Mouse (Mus musculus): ENCODE results near the gene Gpr180. TPM values are rescaled to one million over a fixed set of nuclear protein-coding genes. Genes with fewer than 3 reads are reported as not detected.

Gpr180 gene
- polyA plus RNA-seq, 1 experiment from 2014 or later: 29.9 TPM

Other genes starting within 250 kb of the Gpr180 start
- 12.1 and 13.1 TPM in 2 replicates for gene Dct, start 84.9 kb upstream of the Gpr180 start, polyA plus RNA-seq (2016; fragmentation: Nextera tagmentation; extraction: Ambion mirVana)
- gene Tgds, start 4.4 kb upstream of the Gpr180 start, polyA plus RNA-seq (2016; fragmentation: Nextera tagmentation; extraction: Ambion mirVana): 24.7 and 26.9 TPM in 2 replicates
- gene Sox21, start 99.9 kb downstream of the Gpr180 start, polyA plus RNA-seq (2016; fragmentation: Nextera tagmentation; extraction: Ambion mirVana): 21.2 and 24.9 TPM in 2 replicates
- gene Gm9376, start 129.8 kb downstream of the Gpr180 start, polyA plus RNA-seq (2016; fragmentation: Nextera tagmentation; extraction: Ambion mirVana): not detected in 2 replicates

Measured in forebrain, embryonic 12.5 days (tissue).